Mouse (Mus musculus) limb, embryonic 14.5 days (tissue): ENCODE data around the gene Fam90a1b. TPM values are rescaled to one million over a fixed set of nuclear protein-coding genes. Genes with fewer than 3 reads are reported as not detected.
"Not testable (repeated sequence)": the region's sequence is repeated elsewhere in the genome, so short reads cannot be mapped to it uniquely, and the experiment has no call there.

Experiments used
- ATAC-seq: fragments of 200-750 bp; cut with Nextera tagmentation; 2 replicates; pipeline ENCODE4 v1.8.0; 2017; ENCODE audit warnings: low read depth, moderate number of reproducible peaks, moderate TSS enrichment; ENCODE audit not compliant: low FRiP score
- DNase-seq: peaks from one replicate; pipeline ENCODE4 v3.0.0-alpha.2; 2015; ENCODE audit warnings: low spot score
- H3K27ac ChIP-seq: fragments of 300-500 bp; sonication (generic); replicated peaks from 2 replicates; pipeline ENCODE4 v1.5.1; 2014; ENCODE audit warnings: low read depth, mild to moderate bottlenecking, low read length, moderate library complexity, mixed read lengths
- H3K27me3 ChIP-seq: fragments of 300-500 bp; sonication (generic); 2 replicates; pipeline ENCODE4 v1.6.1; 2014; ENCODE audit warnings: low read length, mixed read lengths; ENCODE audit not compliant: control insufficient read depth, insufficient read depth
- H3K36me3 ChIP-seq: fragments of 300-500 bp; sonication (generic); 2 replicates; pipeline ENCODE4 v1.6.1; 2014; ENCODE audit warnings: mild to moderate bottlenecking, low read length, moderate library complexity, mixed read lengths; ENCODE audit not compliant: control insufficient read depth, insufficient read depth
- H3K4me1 ChIP-seq: fragments of 300-500 bp; sonication (generic); 2 replicates; pipeline ENCODE4 v1.6.1; 2014; ENCODE audit warnings: antibody characterized with exemption, low read length, mixed read lengths; ENCODE audit not compliant: control insufficient read depth, insufficient read depth
- H3K4me2 ChIP-seq: fragments of 300-500 bp; sonication (generic); replicated peaks from 2 replicates; pipeline ENCODE4 v1.6.1; 2014; ENCODE audit warnings: low read depth, mild to moderate bottlenecking, low read length, moderate library complexity; ENCODE audit not compliant: severe bottlenecking
- H3K4me3 ChIP-seq: fragments of 300-500 bp; sonication (generic); replicated peaks from 2 replicates; pipeline ENCODE4 v1.5.1; 2014; ENCODE audit warnings: low read length
- H3K9ac ChIP-seq: fragments of 300-500 bp; sonication (generic); 2 replicates; pipeline ENCODE4 v1.6.1; 2014; ENCODE audit warnings: mild to moderate bottlenecking, low read depth, low read length, moderate library complexity; ENCODE audit not compliant: severe bottlenecking
- H3K9me3 ChIP-seq: fragments of 300-500 bp; sonication (generic); 2 replicates; pipeline ENCODE4 v1.6.1; 2016; ENCODE audit warnings: low read length; ENCODE audit not compliant: control insufficient read depth
- POLR2A ChIP-seq: fragments of 200-500 bp; IDR thresholded peaks from 2 replicates; pipeline ENCODE4 v1.8.0; 2012; ENCODE audit warnings: inconsistent platforms, mild to moderate bottlenecking, moderate library complexity, borderline replicate concordance; ENCODE audit not compliant: insufficient read depth, insufficient read length; ENCODE audit errors: extremely low read depth
- WGBS: fragments of 180-500 bp; shearing (Covaris S2); extraction: QIAGEN DNeasy Blood & Tissue Kit; methylation state at CpG from one replicate; pipeline ENCODE4 v1.1.7; 2014; 5-methylcytosine and 5-hydroxymethylcytosine counted together
- microRNA-seq: library from miRNA; unstranded; fragments of <30 nt; microRNA quantifications from one replicate; pipeline ENCODE4, GENCODE M21; 2016
- polyA plus RNA-seq, 2 experiments: library from polyadenylated mRNA; depleted of rRNA in 1 of 2; stranded (reverse) in 1 of 2; unstranded in 1 of 2; fragments of >200 nt; fragmentation: Nextera tagmentation in 1 of 2; extraction: Ambion mirVana in 1 of 2; gene quantifications; 2 replicates each; pipeline versions ENCODE4 v1.2.1 to v1.2.3; 2012 to 2014

The Fam90a1b gene
- polyA plus RNA-seq, 2 experiments: 0.10 to 0.13 TPM

DNA sequence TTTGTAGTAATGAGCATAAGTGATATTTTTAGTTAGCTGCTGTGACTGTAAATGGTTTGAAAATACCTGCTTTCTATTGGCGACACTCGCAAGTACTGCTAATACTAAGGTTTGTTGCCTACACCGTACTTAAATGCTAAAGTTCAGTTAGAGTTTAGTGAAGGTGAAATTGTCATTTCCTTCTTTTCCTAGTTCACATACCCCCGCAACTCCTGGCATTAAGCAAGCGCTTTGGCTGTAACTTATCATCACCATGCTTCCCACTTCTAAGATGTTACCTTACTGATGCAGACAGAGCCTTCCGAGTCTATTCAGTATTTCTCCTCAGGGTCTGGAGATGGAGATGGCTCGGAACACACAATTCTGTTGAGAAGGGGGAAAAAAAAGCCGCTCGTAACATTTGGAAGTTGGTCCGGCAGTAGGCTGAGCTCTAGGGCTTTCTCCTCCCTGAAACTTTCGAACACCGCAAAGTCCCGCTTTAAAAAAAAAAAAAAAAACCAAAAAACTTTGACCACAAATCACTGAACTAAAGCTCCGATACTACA is 1.1 kb downstream of the Fam90a1b start:
- H3K27me3 ChIP-seq: peaks cover 29% of the 10 kb centered on the region
- no peak for ATAC-seq

DNA sequence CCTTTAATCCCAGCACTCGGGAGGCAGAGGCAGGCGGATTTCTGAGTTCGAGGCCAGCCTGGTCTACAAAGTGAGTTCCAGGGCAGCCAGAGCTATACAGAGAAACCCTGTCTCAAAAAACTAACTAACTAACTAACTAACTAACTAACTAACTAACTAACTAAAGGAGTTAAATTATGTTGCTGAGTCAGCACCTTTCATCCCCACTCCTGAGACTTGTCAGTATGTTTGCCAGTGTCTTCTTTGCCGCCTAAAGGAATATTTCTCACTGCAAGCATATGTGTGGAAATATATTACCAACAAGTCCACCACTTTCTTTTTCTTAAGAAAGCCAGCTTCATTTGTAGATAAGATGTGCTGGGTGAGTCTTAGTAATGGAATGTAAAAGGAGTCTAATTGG is 22.9 kb downstream of the Fam90a1b start:
- not testable (repeated sequence) for H3K36me3 ChIP-seq, H3K27me3 ChIP-seq, H3K9ac ChIP-seq, ATAC-seq, H3K4me2 ChIP-seq, H3K4me1 ChIP-seq, DNase-seq, H3K4me3 ChIP-seq, H3K9me3 ChIP-seq, H3K27ac ChIP-seq
- WGBS: 95% methylated on average over 3 of the region's 4 CpGs

More for the DNA sequence above, 1.1 kb downstream of the Fam90a1b start:
- WGBS: 28% methylated on average over 14 of the region's 14 CpGs
- no peaks in the 10 kb centered on the region for H3K36me3 ChIP-seq
- H3K4me3 ChIP-seq: peak overlapping the region; percentile 52
- TF ChIP-seq POLR2A: no peak
- no peak overlapping the region for H3K27ac ChIP-seq
- H3K9me3 ChIP-seq: no peaks in the 10 kb centered on the region
- H3K9ac ChIP-seq: no peak overlapping the region
- H3K4me2 ChIP-seq: peak overlapping the region; percentile 48
- no peak for DNase-seq
- H3K4me1 ChIP-seq: no peaks in the 10 kb centered on the region

DNA sequence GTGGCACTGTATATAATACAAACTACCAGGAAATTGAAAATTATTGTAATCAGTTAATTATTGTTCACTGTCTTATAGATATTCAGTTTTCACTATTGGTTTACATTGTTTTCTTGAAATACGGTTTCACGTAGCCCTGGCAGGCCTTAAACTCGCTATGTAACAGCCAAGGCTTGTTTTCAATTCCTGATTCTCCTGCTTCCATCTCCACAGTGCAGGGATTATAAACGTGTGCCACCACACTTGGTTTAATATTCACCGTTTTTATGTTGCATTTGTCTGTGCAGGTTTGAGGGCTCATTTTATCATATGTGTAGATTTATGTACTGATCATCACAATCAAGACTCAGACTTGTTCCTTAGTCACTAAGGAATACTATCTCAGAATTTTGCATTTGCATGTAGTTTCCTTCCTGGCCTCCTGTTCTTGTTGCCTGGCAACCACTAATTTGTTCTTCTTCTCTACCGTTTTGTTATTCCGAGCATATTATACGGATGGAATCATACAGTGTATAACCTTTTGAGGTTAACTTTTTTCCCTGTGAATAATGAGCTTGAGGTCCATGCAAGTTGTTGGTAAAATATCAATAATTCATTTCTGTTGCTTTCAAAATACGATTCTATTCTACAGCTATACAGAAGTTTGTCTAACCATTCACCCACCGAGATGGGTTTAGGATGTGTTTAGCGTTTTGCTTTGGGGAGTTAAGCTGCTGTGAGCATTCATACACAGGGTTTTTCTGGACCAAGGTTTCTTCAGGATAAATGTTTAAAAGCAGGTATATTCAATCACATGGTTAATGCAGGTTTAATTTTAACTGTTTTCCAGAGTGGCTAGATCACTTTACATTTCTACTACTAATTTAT is 45.3 kb downstream of the Fam90a1b start:
- Histone ChIP-seq H3K4me3 (no peak overlapping the region), H3K4me1 (no peaks in the 10 kb centered on the region), H3K4me2 (no peak overlapping the region), H3K9me3 (no peaks in the 10 kb centered on the region), H3K27me3 (no peaks in the 10 kb centered on the region), H3K36me3 (no peaks in the 10 kb centered on the region), H3K27ac (no peak overlapping the region), H3K9ac (no peak overlapping the region)
- ATAC-seq: no peak
- DNase-seq: no peak
- no peak for TF ChIP-seq POLR2A
- WGBS: 82% methylated on average over 11 of the region's 11 CpGs

Small RNAs within 50 kb of the gene (microRNA-seq; reads per million reads assigned to microRNA genes)
- not detected for gene Gm44477

Other genes with a start within 250 kb of the Fam90a1b start
- gene Zfx, start 243.1 kb downstream of the Fam90a1b start, polyA plus RNA-seq (2012; rRNA removed): 14.7 and 15.0 TPM in 2 replicates
- gene Zfx, start 243.1 kb downstream of the Fam90a1b start, polyA plus RNA-seq (2014; fragmentation: Nextera tagmentation; extraction: Ambion mirVana): 29.7 and 34.8 TPM in 2 replicates
- 87.3 and 117 TPM in 2 replicates for gene Eif2s3x, start 153.9 kb downstream of the Fam90a1b start, polyA plus RNA-seq (2012; rRNA removed)
- 63.5 and 110 TPM in 2 replicates for gene Eif2s3x, start 153.9 kb downstream of the Fam90a1b start, polyA plus RNA-seq (2014; fragmentation: Nextera tagmentation; extraction: Ambion mirVana)
- 4.9 and 6.2 TPM in 2 replicates for gene Klhl15, start 132.2 kb downstream of the Fam90a1b start, polyA plus RNA-seq (2012; rRNA removed)
- gene Klhl15, start 132.2 kb downstream of the Fam90a1b start, polyA plus RNA-seq (2014; fragmentation: Nextera tagmentation; extraction: Ambion mirVana): 10.6 and 11.7 TPM in 2 replicates
- 17.1 and 18.5 TPM in 2 replicates for gene Apoo, start 340 bp upstream of the Fam90a1b start, polyA plus RNA-seq (2012; rRNA removed)
- 69.5 and 73.4 TPM in 2 replicates for gene Apoo, start 340 bp upstream of the Fam90a1b start, polyA plus RNA-seq (2014; fragmentation: Nextera tagmentation; extraction: Ambion mirVana)
- gene Maged1, start 175.4 kb upstream of the Fam90a1b start, polyA plus RNA-seq (2012; rRNA removed): 929 and 981 TPM in 2 replicates
- 822 and 888 TPM in 2 replicates for gene Maged1, start 175.4 kb upstream of the Fam90a1b start, polyA plus RNA-seq (2014; fragmentation: Nextera tagmentation; extraction: Ambion mirVana)